ENCODE assay signal across 9 mouse cellular contexts in genomic region chr16:33797860-33798259, GRCm38 (mm10). TPM values are rescaled to one million over a fixed set of nuclear protein-coding genes. Genes with fewer than 3 reads are reported as not detected.
A peak's percentile ranks its signal among the peaks of the same experiment; 100 is the strongest.
DNase-seq lines count a peak whose midpoint lies in the region; ATAC-seq and TF ChIP-seq lines count a peak whose summit lies in the region.
"Had no signal": no experiment of that assay in that cellular context is flagged by ENCODE, and none has a peak within 500 bp of the region (broad histone marks: within the 10 kb centered on the region; RNA-seq: fewer than 3 reads in every experiment).

No protein-coding gene starts in this region.

- H3K27me3 ChIP-seq in hindbrain, embryonic 14.5 days (ENCODE audit: control insufficient read depth, insufficient read depth, low read length), result no peaks in the 10 kb centered on the region
- H3K27me3 ChIP-seq in hindbrain, embryonic 12.5 days, result no peaks in the 10 kb centered on the region
- no peaks in the 10 kb centered on the region for H3K27me3 ChIP-seq in E14TG2a.4 (ENCODE audit: insufficient read depth, low read length)
- H3K27me3 ChIP-seq: liver, embryonic 15.5 days had no signal

- no peak overlapping the region for H3K4me3 ChIP-seq in hindbrain, embryonic 14.5 days (replicated peaks; ENCODE audit: low read length)
- no peak overlapping the region for H3K4me3 ChIP-seq in hindbrain, embryonic 12.5 days
- no peak overlapping the region for H3K4me3 ChIP-seq in E14TG2a.4 (replicated peaks; ENCODE audit: low read length)
- no peak overlapping the region for H3K4me3 ChIP-seq in bone marrow, adult 2 months (replicated peaks; ENCODE audit: control insufficient read depth, low read depth, low read length)
- H3K4me3 ChIP-seq: liver, embryonic 15.5 days had no signal

- WGBS in hindbrain, embryonic 14.5 days, result 46% methylated on average over 5 of the region's 5 CpGs
- 38% methylated on average over 5 of the region's 5 CpGs for WGBS in hindbrain, embryonic 12.5 days
- 20% methylated on average over 5 of the region's 5 CpGs for WGBS in bone marrow, adult 2 months

- no peak overlapping the region for H3K9ac ChIP-seq in hindbrain, embryonic 14.5 days
- no peak overlapping the region for H3K9ac ChIP-seq in hindbrain, embryonic 12.5 days
- H3K9ac ChIP-seq: liver, embryonic 15.5 days had no signal

- H3K4me1 ChIP-seq in hindbrain, embryonic 14.5 days (replicated peaks; ENCODE audit: control insufficient read depth, insufficient read depth, low read length), result no peaks in the 10 kb centered on the region
- H3K4me1 ChIP-seq in hindbrain, embryonic 12.5 days, result no peaks in the 10 kb centered on the region
- H3K4me1 ChIP-seq in E14TG2a.4 (replicated peaks; ENCODE audit: low read depth, low read length), result peaks cover 4% of the 10 kb centered on the region
- H3K4me1 ChIP-seq in bone marrow, adult 2 months (ENCODE audit: control insufficient read depth, insufficient read depth, low read length), result peaks cover 3% of the 10 kb centered on the region

- H3K27ac ChIP-seq in hindbrain, embryonic 14.5 days, result no peak overlapping the region
- H3K27ac ChIP-seq in hindbrain, embryonic 12.5 days, result no peak overlapping the region
- no peak overlapping the region for H3K27ac ChIP-seq in bone marrow, adult 2 months (ENCODE audit: control insufficient read depth, insufficient read depth, low read depth, low read length, poor library complexity)
- H3K27ac ChIP-seq: liver, embryonic 15.5 days had no signal

- no peak for ATAC-seq in hindbrain, embryonic 14.5 days (ENCODE audit: low FRiP score)
- no peak for ATAC-seq in hindbrain, embryonic 12.5 days (ENCODE audit: low FRiP score)
- ATAC-seq in megakaryocyte progenitor cell, adult 5-6 weeks (replicated peaks; ENCODE audit: poor library complexity), result peak; percentile 59

- peak; percentile 56 for DNase-seq in hindbrain, embryonic 14.5 days (ENCODE audit: low spot score)
- peak; percentile 76 for DNase-seq in forelimb bud, embryonic 11.5 days (ENCODE audit: low read depth, low spot score)
- peak; percentile 21 for DNase-seq in layer of hippocampus, adult 9-11 months
- peak; percentile 28 to 42 for DNase-seq in urinary bladder, postnatal 36 days (ENCODE audit: low spot score in 2 of 2)

- TF ChIP-seq CTCF in E14TG2a.4 (conservative IDR thresholded peaks at IDR 0.05; ENCODE audit: low read length), result peak; percentile 89
- TF ChIP-seq CTCF in bone marrow, adult 2 months (IDR thresholded peaks at IDR 0.05; ENCODE audit: control insufficient read depth, insufficient read depth, low read length), result peak; percentile 36

- H3K36me3 ChIP-seq in hindbrain, embryonic 14.5 days (replicated peaks; ENCODE audit: control insufficient read depth, insufficient read depth), result no peaks in the 10 kb centered on the region
- H3K36me3 ChIP-seq in hindbrain, embryonic 12.5 days, result no peaks in the 10 kb centered on the region
- H3K36me3 ChIP-seq in E14TG2a.4 (ENCODE audit: insufficient read depth, low read length), result no peaks in the 10 kb centered on the region
- H3K36me3 ChIP-seq: liver, embryonic 15.5 days had no signal

- TF ChIP-seq POLR2A in bone marrow, adult 2 months (IDR thresholded peaks at IDR 0.05; ENCODE audit: borderline replicate concordance, control insufficient read depth, low read depth, low read length), result no peak

- no peak overlapping the region for H3K4me2 ChIP-seq in hindbrain, embryonic 14.5 days (replicated peaks)
- no peak overlapping the region for H3K4me2 ChIP-seq in hindbrain, embryonic 12.5 days (replicated peaks)
- H3K4me2 ChIP-seq: liver, embryonic 15.5 days had no signal

- no peaks in the 10 kb centered on the region for H3K9me3 ChIP-seq in hindbrain, embryonic 14.5 days (ENCODE audit: control insufficient read depth, low read length)
- no peaks in the 10 kb centered on the region for H3K9me3 ChIP-seq in hindbrain, embryonic 12.5 days (replicated peaks)
- peaks cover 9% of the 10 kb centered on the region; the same call in 1 of the 2 replicates for H3K9me3 ChIP-seq in E14TG2a.4 (ENCODE audit: low read length)
- H3K9me3 ChIP-seq: liver, embryonic 15.5 days had no signal

RNA-seq across cellular contexts. Expression of gene Muc13, which starts 4.0 kb away (rescaled TPM):
- not detected in 2 replicates for polyA plus RNA-seq in hindbrain, embryonic 14.5 days (2014; fragmentation: Nextera tagmentation; extraction: Ambion mirVana)
- 0.12 TPM in 1 of 2 replicates, not detected in the other for polyA plus RNA-seq in hindbrain, embryonic 12.5 days (2016; fragmentation: Nextera tagmentation; extraction: Ambion mirVana)
- 5.4 and 6.4 TPM in 2 replicates for polyA plus RNA-seq in bone marrow, adult 2 months (2011; ENCODE audit: insufficient read depth, insufficient read length, low replicate concordance, missing spikeins)
- total RNA-seq in megakaryocyte progenitor cell, adult 5-6 weeks (2015), result 52.3 and 76.8 TPM in 2 replicates
- total RNA-seq in megakaryocyte progenitor cell, adult 5-6 weeks (2017), result 41.4 and 61.6 TPM in 2 replicates

RNA-seq across cellular contexts. Expression of gene Itgb5, which starts 31.6 kb away (rescaled TPM):
- 27.1 and 27.2 TPM in 2 replicates for polyA plus RNA-seq in hindbrain, embryonic 14.5 days (2014; fragmentation: Nextera tagmentation; extraction: Ambion mirVana)
- 48.3 and 48.9 TPM in 2 replicates for polyA plus RNA-seq in hindbrain, embryonic 12.5 days (2016; fragmentation: Nextera tagmentation; extraction: Ambion mirVana)
- 25.0 and 31.1 TPM in 2 replicates for polyA plus RNA-seq in bone marrow, adult 2 months (2011; ENCODE audit: insufficient read depth, insufficient read length, low replicate concordance, missing spikeins)
- 4.4 and 8.1 TPM in 2 replicates for total RNA-seq in megakaryocyte progenitor cell, adult 5-6 weeks (2015)
- total RNA-seq in megakaryocyte progenitor cell, adult 5-6 weeks (2017), result 5.5 and 8.5 TPM in 2 replicates

Comparison
In these comparisons a context has a peak if more than half of its experiments do, and no peak if none do; other contexts are left out.
1. DNase-seq: peak in every context shown above with its lines; median percentile 76 in forelimb bud, embryonic 11.5 days; 56 in hindbrain, embryonic 14.5 days; 35 in urinary bladder, postnatal 36 days; 21 in layer of hippocampus, adult 9-11 months.